Mouse (Mus musculus) spleen, embryonic (tissue): ENCODE measurements around the gene Ly75.

Experiments
- CTCF ChIA-PET: fragments of 350-600 bp; sonication (Branson Sonifier 250); formaldehyde crosslinking; loops from one replicate; lab custom pipeline; 2022; lab: Charles Lee

Ly75 gene

GRCm38 (mm10) chr2:60252782-60253181, 130.3 kb downstream of the Ly75 start:
- CTCF ChIA-PET: interaction anchor here (0.6 kb wide), 1 partner anchor 231 kb away, joined by 9 read pairs; no protein-coding TSS in a partner anchor
